Mouse (Mus musculus): ENCODE measurements around the gene Camsap1.

The Camsap1 gene

DNA sequence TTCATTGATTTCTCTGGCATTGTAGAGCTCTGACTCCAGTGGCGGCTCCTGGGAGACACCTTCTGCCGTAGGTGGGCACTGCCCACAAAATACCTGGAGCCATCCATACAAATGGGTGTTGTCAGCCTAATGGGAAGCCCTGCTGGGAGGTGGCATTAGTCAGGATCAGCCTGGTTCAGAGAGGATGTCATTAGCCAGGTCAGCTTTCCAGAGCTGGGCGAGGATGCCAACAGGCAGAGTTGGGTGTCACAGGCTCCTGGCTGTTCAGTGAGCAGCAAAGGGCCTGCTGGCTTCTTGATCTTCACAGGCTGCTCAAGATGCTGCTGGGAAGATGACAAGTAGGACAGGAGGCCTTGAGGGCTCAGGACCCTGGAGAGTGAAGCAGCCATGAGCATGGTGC lies 98.3 kb downstream of the Camsap1 start:
- DNase-seq (ENCODE audit: low spot score in 2 of 2) = no peak

DNA sequence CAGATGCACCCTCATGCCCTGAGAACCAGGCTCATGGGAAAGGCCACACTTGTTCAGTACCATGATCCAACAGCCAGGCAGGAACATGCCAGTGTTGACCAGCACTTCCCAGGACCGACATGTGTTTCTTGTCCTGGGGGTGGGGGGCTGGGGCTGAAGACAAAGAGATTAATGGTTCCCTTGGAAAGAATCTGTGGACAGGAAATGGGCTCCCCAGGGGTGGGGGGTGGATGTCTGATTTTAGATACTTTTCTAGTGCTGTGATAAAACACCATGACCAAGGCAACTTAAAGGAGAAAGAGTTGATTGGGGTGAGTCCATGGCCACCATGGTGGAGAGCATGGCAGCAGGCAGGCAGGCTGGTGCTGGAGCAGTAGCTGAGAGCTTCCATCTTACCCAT lies 100.8 kb downstream of the Camsap1 start:
- DNase-seq (ENCODE audit: low spot score in 2 of 2) = no peak

DNA sequence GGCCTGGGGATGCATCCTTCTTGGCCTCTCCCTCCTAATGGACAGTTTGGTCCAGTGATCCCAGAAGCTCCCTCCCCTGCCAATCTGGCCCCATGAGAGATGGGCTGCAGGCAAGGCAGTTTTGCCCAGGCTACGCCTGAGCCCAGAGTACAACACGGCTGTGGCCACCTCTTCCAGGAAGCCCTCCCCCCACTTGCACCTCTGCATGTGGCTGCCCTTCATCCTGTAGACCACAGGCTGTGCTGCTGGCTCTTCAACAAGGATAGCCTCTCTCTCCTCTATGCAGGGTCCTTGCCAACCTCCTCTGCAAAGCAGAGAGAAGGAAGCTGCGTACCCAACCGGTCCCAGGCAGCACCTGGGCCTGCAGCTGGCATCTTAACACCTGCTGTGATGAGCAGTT lies 104.0 kb downstream of the Camsap1 start:
- no peak for DNase-seq (ENCODE audit: low spot score in 2 of 2)

DNA sequence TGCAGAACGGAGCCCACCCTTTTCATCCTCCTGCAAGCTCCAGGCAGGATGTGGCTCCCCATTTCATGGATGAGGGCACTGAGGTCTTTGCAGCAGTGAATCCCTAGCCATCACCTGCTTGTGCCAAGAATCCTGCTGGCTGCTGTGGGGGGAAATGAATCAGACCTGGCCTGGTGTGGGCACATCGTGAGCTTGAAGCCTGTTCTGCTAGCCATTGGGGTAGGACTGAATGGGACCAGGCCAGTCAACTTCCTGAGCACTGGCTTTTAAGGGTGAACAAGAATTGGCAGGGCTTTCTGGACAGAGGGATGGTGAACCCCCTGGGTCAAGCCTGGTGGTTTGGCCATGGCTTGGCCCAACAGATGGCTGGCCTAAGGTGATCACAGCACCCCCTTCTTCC lies 104.6 kb downstream of the Camsap1 start:
- DNase-seq (ENCODE audit: low spot score in 2 of 2) = no peak

DNA sequence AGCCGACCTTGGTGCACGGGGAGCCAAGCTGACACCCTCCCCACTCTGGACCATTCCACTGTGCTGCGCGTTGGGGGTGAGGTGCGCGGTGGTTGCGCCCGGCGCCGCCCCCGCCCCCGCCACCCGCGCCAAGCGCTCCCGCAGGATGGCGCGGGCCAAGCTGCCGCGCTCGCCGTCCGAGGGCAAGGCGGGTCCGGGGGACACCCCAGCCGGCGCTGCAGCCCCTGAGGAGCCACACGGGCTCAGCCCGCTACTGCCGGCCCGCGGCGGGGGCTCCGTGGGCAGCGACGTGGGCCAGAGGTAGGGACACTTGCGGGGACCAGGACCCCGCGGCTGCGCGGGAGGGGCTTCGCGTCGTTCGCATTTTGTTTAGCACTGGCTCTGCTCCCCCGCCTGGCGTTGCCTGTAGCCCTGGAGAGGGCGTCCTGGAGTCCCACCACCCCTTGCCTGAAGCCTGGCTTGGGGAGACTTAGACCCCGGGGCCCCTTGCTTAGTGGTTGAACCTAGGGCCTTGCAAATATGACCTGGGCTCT lies 105.3 kb downstream of the Camsap1 start:
- DNase-seq (ENCODE audit: low spot score in 2 of 2) = no peak

DNA sequence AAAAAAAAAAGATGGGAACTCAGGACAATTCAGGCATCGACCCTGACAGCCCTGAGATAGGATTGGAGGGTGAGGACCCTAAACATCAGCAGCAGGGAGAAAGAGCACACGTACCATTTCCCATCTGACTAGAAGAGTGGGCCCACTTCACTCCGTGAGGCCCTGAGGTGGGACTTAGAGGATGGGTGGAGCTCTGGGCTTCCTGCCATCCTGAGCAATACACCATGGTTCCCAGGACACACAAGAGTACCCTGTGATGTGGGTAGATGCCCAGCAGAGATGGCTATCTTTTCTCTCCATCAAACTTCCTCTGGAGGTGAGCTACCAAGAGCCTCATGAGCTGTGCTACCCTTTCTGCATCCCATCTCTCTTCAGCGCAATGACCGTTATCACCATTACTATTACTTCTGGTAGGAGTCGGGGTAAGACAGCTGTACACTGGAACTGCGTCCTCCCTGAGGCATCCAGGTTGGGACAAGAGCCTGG lies 105.8 kb downstream of the Camsap1 start:
- DNase-seq (ENCODE audit: low spot score in 2 of 2) = no peak
